In the genomic region with DNA sequence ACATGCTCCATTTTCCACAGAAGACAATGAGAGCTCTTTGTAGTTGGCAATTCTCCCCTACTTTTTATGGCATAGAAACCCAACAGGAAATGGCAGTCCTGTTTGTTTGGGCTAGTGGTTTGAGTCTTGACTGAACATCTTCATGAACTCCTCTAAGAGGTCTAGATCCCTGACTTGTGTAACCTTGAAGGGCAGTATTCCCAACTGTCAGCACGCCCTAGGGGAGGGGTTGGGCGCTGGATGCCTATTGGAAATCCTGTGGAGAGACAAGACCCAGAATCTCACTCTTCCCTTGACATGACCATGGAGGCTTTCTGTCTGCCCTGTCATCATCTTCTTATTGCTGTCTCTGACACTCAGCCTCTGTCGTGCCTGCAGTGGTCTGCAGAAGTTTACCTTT, we compare ENCODE assay signal across 19 mouse cellular contexts. TPM values are rescaled to one million over a fixed set of nuclear protein-coding genes. Genes with fewer than 3 reads are reported as not detected.
DNase-seq lines count a peak whose midpoint lies in the region; ATAC-seq and TF ChIP-seq lines count a peak whose summit lies in the region.
"Had no signal": no experiment of that assay in that cellular context is flagged by ENCODE, and none has a peak within 500 bp of the region (broad histone marks: within the 10 kb centered on the region; RNA-seq: fewer than 3 reads in every experiment).

No protein-coding gene starts in this region.

- no peaks in the 10 kb centered on the region for H3K27me3 ChIP-seq in heart, embryonic 15.5 days
- H3K27me3 ChIP-seq: CH12.LX; embryonic facial prominence, embryonic 13.5 days; forebrain, embryonic 12.5 days; Patski had no signal

- no peaks in the 10 kb centered on the region for H3K36me3 ChIP-seq in heart, embryonic 15.5 days
- H3K36me3 ChIP-seq: embryonic facial prominence, embryonic 13.5 days; forebrain, embryonic 12.5 days; hindbrain, embryonic 10.5 days had no signal

- H3K4me2 ChIP-seq in heart, embryonic 15.5 days, result no peak overlapping the region
- H3K4me2 ChIP-seq: embryonic facial prominence, embryonic 13.5 days; forebrain, embryonic 12.5 days; hindbrain, embryonic 14.5 days had no signal

- no peak overlapping the region for H3K9ac ChIP-seq in heart, embryonic 15.5 days
- H3K9ac ChIP-seq: embryonic facial prominence, embryonic 13.5 days; forebrain, embryonic 12.5 days; hindbrain, embryonic 14.5 days had no signal

- peak; percentile 91 for DNase-seq in heart, adult 11 months
- no peak for DNase-seq in heart, postnatal 36 days
- no peak for DNase-seq in heart, postnatal 4 days
- DNase-seq in layer of hippocampus, adult 2 months (ENCODE audit: low spot score in 2 of 2), result no peak
- no peak for DNase-seq in layer of hippocampus, adult 11-12 months (ENCODE audit: low spot score)
- DNase-seq in thymus, postnatal 14 days, result no peak
- DNase-seq: adrenal gland, adult 2 months; adrenal gland, postnatal 25 days had no signal

- WGBS in heart, embryonic 15.5 days, result 50% methylated on average over 3 of the region's 3 CpGs

- 0 out of 2 replicates have a peak overlapping the region, but pooled peaks have one; percentile 8 for H3K27ac ChIP-seq in heart, embryonic 15.5 days
- H3K27ac ChIP-seq in layer of hippocampus, adult 2 months, result peak overlapping the region; percentile 90
- H3K27ac ChIP-seq in brown adipose tissue, adult 24 weeks (replicated peaks; ENCODE audit: low read depth, low read length), result peak overlapping the region; percentile 42; the same call in 1 of the 2 replicates
- H3K27ac ChIP-seq: embryonic facial prominence, embryonic 13.5 days; forebrain, embryonic 12.5 days; hindbrain, embryonic 10.5 days; hindbrain, embryonic 14.5 days had no signal

- no peaks in the 10 kb centered on the region for H3K9me3 ChIP-seq in heart, embryonic 15.5 days (replicated peaks)
- H3K9me3 ChIP-seq: embryonic facial prominence, embryonic 13.5 days; forebrain, embryonic 12.5 days; hindbrain, embryonic 10.5 days had no signal

- intact Hi-C loops in heart, postnatal 36 days (cut with DNase I), result no loop called here

- peaks cover 22% of the 10 kb centered on the region for H3K4me1 ChIP-seq in heart, embryonic 15.5 days (replicated peaks)
- peaks cover 19% of the 10 kb centered on the region for H3K4me1 ChIP-seq in brown adipose tissue, adult 24 weeks (ENCODE audit: control insufficient read depth, insufficient read depth, insufficient read length, low read length)
- H3K4me1 ChIP-seq: forebrain, embryonic 12.5 days had no signal

- no peak overlapping the region for H3K4me3 ChIP-seq in heart, embryonic 15.5 days
- H3K4me3 ChIP-seq in layer of hippocampus, adult 2 months, result no peak overlapping the region
- H3K4me3 ChIP-seq in brown adipose tissue, adult 24 weeks (ENCODE audit: insufficient read depth, low read depth, low read length), result no peak overlapping the region
- H3K4me3 ChIP-seq: embryonic facial prominence, embryonic 13.5 days; forebrain, embryonic 12.5 days; hindbrain, embryonic 10.5 days had no signal

- ATAC-seq in heart, embryonic 15.5 days (replicated peaks; ENCODE audit: insufficient number of reproducible peaks, insufficient read depth, low FRiP score, low read depth), result no peak
- ATAC-seq: forebrain, embryonic 16.5 days; intestine, embryonic 16.5 days; Patski had no signal

- TF ChIP-seq CTCF in layer of hippocampus, adult 2 months (conservative IDR thresholded peaks at IDR 0.05), result no peak

RNA-seq across cellular contexts. Expression of a gene that starts 49.5 kb away (rescaled TPM):
- 10 to 100 TPM; 14.8 to 22.8 TPM for total RNA-seq in heart, postnatal 36 days (2021)
- 11.0 and 18.0 TPM in 2 replicates for polyA plus RNA-seq in heart, embryonic 15.5 days (2015; fragmentation: Nextera tagmentation; extraction: Ambion mirVana)
- 10 to 100 TPM; 42.6 to 49.5 TPM for total RNA-seq in heart, postnatal 4 days (2021)
- total RNA-seq in layer of hippocampus, adult 2 months (2021), result 1 to 10 TPM; 3.8 to 3.9 TPM
- 4.9 and 5.3 TPM in 2 replicates for polyA plus RNA-seq in brown adipose tissue, adult 24 weeks (2012; ENCODE audit: insufficient read depth, insufficient read length, missing spikeins)
- total RNA-seq: granulocyte monocyte progenitor cell, adult 5-6 weeks had no signal

RNA-seq across cellular contexts. Expression of a gene that starts 58.8 kb away (rescaled TPM):
- 1 to 10 TPM; 5.3 to 7.2 TPM for total RNA-seq in heart, postnatal 36 days (2021)
- 14.4 and 17.5 TPM in 2 replicates for polyA plus RNA-seq in heart, embryonic 15.5 days (2015; fragmentation: Nextera tagmentation; extraction: Ambion mirVana)
- 1 to 10 TPM; 8.1 to 8.7 TPM for total RNA-seq in heart, postnatal 4 days (2021)
- 10 to 100 TPM; 19.3 to 22.4 TPM for total RNA-seq in layer of hippocampus, adult 2 months (2021)
- 10.4 and 13.2 TPM in 2 replicates for polyA plus RNA-seq in brown adipose tissue, adult 24 weeks (2012; ENCODE audit: insufficient read depth, insufficient read length, missing spikeins)

Comparison
In these comparisons a context has a peak if more than half of its experiments do, and no peak if none do; other contexts are left out.
1. H3K27ac ChIP-seq: peak in every context shown above with its lines; median percentile 90 in layer of hippocampus, adult 2 months; 42 in brown adipose tissue, adult 24 weeks; 8 in heart, embryonic 15.5 days.